Mouse (Mus musculus): ENCODE data around the gene Dusp6.

Dusp6 gene

GRCm38 (mm10) chr10:99271016-99271415 lies 8.0 kb downstream of the Dusp6 start:
- no peak for DNase-seq (ENCODE audit: low spot score in 2 of 2)

- DNase-seq (ENCODE audit: low spot score in 2 of 2), result no peak
These were observed 10.0 kb downstream of the Dusp6 start for GRCm38 (mm10) chr10:99273006-99273405.

- no peak for DNase-seq (ENCODE audit: low spot score in 2 of 2)
These were observed 11.6 kb downstream of the Dusp6 start for GRCm38 (mm10) chr10:99274640-99275039.

GRCm38 (mm10) chr10:99279067-99279880 lies 16.2 kb downstream of the Dusp6 start:
- no peak for DNase-seq (ENCODE audit: low spot score in 2 of 2)

- no peak for DNase-seq (ENCODE audit: low spot score in 2 of 2)
These were observed 21.0 kb downstream of the Dusp6 start for GRCm38 (mm10) chr10:99283981-99284385.

DNA sequence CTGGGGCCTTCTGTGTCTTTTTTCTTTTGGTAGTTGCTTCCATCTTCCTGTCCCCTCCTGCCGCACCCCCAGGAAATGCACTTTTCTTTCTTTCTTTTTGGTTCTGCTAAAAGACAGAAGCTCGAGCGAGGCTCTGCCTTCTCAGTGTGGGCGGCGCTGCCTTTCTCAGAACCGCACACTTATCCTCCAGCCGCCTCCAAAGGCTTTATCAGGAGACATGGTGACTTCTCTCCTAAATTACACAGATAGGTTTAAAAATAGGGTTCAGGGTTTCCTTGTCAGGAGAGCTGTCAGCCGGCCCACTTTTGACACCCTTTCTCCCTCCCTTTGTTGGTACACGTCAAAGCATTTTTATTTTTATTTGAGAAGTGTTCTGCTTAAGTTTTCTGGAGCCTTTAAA lies 21.9 kb downstream of the Dusp6 start:
- peak; percentile 38 to 41 for DNase-seq (ENCODE audit: low spot score in 2 of 2)

DNA sequence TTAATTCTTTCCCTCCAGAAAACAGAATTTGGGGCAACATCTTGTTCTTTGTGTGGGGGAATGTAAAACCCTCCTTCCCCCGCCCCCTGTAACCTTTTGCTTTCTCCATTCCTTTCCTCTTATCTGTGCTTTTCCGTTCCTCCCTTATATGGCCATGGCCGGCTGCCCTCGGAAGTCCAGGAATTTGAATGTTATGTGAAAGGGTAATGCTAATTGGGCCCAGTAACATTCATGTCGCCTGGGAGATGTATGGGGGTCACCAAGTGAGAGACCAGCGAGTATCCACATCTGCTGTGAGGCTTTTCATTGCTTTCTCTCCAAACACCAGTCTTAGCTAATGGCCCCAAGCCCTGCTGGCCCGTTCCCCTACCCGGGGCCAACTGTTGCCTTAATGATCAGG lies 22.7 kb downstream of the Dusp6 start:
- no peak for DNase-seq (ENCODE audit: low spot score in 2 of 2)

GRCm38 (mm10) chr10:99286213-99286612 lies 23.2 kb downstream of the Dusp6 start:
- no peak for DNase-seq (ENCODE audit: low spot score in 2 of 2)

GRCm38 (mm10) chr10:99286787-99287186 lies 23.8 kb downstream of the Dusp6 start:
- DNase-seq (ENCODE audit: low spot score in 2 of 2), result no peak

DNA sequence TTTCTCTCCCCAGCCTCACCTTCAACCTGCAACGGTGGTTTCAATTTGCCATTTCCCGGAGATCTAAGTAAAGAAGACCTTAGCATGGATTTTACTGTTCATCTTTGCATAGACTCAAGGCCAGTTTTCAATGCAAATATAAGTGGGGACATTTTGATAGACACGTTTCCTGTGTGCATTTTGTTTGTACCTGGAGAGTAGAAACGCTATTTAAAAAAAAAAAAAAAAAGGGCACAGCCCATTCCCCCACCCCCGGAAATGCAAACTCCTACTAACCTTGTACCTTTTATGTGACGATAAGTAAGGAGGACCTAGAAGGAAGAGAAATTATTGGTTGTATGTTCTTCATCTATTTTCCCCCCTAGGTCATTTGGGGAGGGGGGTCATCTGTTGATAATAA lies 24.2 kb downstream of the Dusp6 start:
- DNase-seq (ENCODE audit: low spot score in 2 of 2), result no peak

- DNase-seq (ENCODE audit: low spot score in 2 of 2), result no peak
These were observed 26.1 kb downstream of the Dusp6 start for GRCm38 (mm10) chr10:99289176-99289575.

DNA sequence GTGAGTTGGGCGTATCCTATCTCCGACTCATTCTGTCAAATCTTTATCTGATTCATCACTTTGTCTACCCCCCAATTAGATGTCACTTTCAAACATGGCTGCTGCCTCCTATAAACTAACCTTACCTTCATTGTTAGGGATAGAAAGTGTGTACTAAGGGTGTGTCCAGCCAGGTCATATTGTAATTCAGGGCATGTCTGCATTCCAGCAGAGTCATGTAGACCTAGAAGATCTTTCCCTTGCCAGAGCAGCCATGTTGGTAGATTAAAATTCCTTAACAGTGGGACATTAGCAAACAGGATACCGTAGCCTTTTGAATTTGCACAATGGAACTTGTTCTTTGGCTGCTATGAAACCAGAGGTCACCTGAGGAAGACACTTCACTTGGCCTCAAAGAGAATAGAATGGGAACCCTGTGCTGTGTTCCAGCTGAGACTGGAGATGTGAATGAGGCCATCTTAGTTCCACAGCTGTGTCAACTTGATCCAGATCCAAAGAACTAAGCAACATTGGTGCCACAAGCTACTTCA lies 30.1 kb downstream of the Dusp6 start:
- DNase-seq (ENCODE audit: low spot score in 2 of 2), result no peak

DNA sequence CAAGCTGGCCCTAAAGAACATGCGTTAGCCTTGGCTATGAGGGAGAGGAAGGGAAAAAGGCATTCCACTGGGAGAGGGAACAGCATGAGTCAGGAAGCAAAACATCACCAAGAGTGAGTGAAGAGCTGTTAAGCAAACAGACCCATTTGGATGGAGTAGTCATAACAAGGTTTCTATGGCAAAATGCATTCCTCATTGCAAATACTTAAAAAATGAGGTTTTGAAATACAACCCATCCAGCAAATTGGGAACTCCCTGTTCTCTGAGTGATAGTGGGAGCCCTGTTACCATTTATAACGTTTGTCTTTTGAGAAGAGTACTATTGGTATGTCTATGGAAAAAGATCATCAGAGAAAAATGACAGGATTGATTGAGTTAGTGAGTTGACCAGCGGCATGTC lies 34.7 kb downstream of the Dusp6 start:
- DNase-seq (ENCODE audit: low spot score in 2 of 2), result no peak

- DNase-seq (ENCODE audit: low spot score in 2 of 2), result no peak
These were observed 35.6 kb downstream of the Dusp6 start for GRCm38 (mm10) chr10:99298328-99299295.

GRCm38 (mm10) chr10:99299303-99299702 lies 36.3 kb downstream of the Dusp6 start:
- DNase-seq (ENCODE audit: low spot score in 2 of 2), result no peak

DNA sequence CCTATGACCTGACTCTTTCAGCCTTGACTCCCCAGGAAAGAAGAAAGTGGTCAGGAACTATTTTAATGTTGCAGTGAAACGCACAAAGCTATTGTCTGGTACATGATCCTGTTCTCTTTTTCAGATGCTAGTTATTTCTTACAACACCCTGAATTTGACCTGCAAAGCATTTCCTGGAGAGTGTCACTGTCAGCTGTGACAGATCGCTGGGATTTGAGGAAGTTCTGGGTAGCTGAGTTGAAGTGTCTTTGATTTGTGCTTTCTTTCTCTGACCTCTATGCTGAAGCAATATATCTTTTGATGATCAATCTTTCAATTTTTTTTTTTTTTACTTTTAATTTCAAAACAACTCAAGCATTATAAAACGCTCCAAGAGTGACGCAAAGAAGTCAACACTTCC lies 39.0 kb downstream of the Dusp6 start:
- DNase-seq (ENCODE audit: low spot score in 2 of 2), result no peak

DNA sequence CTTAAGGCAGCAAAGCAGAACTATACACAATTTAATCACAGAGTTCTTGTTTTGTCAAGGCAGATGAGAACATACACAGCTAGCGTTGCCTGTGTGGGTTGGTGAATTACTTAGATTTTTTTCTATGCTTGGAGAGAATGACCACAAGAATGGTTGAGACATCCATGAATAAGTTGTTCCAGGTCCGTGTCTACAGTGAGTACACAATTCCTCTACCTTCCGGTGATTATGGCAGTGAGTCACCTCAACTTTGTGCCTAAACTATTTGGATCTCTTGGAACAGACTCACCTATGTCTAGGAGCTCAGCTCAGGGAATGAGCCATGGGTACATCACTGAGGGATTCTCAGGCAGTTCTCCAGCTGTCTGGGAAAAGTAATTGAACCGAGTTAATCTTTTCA lies 45.8 kb downstream of the Dusp6 start:
- DNase-seq (ENCODE audit: low spot score in 2 of 2), result no peak

DNA sequence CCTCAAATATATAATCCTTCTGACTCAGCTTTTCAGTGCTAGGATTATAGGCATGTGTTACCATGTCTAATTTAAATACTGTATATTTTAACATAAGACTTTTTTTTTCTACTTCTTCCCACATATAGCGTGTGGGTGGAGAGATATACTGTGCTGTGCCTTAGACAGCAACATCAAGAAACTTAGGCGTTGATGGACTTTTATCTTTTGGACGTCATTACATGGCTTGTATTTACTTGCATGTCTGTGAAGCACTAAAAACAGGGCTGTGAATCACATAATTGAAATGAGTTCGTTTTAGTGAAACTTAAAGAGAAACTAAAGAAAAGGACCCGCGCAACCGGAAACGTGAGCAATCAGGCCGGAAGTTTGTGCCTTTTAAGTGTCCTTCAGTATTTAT lies 46.6 kb downstream of the Dusp6 start:
- DNase-seq (ENCODE audit: low spot score in 2 of 2), result no peak

DNA sequence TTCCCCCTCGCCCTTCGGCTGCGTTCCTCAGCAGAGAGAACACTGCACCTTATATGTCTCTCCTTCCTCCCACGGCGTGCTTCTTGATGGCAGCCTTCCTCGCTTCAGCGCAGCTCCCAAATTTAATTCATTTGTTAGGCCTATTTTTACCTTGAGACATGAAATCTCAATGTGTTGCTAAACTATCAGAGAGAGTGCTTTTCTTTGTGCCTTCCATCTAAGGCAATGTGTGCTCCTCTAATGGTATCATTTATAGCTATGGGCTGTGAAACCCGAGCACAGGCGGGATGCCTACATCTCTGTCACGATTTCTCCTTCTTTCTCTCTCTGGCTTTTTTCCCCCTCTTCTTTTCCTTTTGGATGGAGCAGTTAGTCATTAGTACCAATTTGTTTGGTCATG lies 47.2 kb downstream of the Dusp6 start:
- DNase-seq (ENCODE audit: low spot score in 2 of 2), result no peak

DNA sequence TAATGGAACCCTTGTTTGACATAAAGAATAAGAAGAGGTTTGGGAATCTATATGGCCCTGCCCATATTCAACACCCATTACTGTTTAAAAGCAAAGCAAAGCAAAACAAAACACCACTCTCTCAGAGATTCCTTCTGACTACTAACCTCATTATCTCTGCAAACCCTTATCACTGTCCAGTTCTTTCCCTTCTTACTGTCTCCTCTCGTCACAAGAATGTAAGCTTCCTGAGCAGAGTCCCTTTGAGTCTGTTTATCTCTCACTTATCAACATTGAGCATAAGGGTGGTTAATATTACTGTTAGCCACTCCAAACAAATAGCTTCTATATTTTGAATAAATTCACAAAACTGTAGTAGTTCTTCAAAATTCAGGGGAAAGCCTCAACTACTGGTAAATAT lies 48.9 kb downstream of the Dusp6 start:
- no peak for DNase-seq (ENCODE audit: low spot score in 2 of 2)

GRCm38 (mm10) chr10:99314366-99314765 lies 51.3 kb downstream of the Dusp6 start:
- no peak for DNase-seq (ENCODE audit: low spot score in 2 of 2)

- DNase-seq (ENCODE audit: low spot score in 2 of 2), result no peak
These were observed 54.0 kb downstream of the Dusp6 start for GRCm38 (mm10) chr10:99317057-99317456.

All from thymus, postnatal 10 days (tissue).